Comparison of ENCODE assay signal across 17 mouse cellular contexts in genomic region chr2:72779268-72780163, GRCm38 (mm10).
DNase-seq lines count a peak whose midpoint lies in the region; ATAC-seq and TF ChIP-seq lines count a peak whose summit lies in the region.
"Had no signal": no experiment of that assay in that cellular context is flagged by ENCODE, and none has a peak within 500 bp of the region (broad histone marks: within the 10 kb centered on the region; RNA-seq: fewer than 3 reads in every experiment).

No protein-coding gene starts in this region.

- H3K9ac ChIP-seq in heart, postnatal 0 days (replicated peaks; ENCODE audit: low read depth, low read length), result no peak overlapping the region
- H3K9ac ChIP-seq in MEL (ENCODE audit: control insufficient read depth, low read depth, low read length, poor library complexity, severe bottlenecking), result no peak overlapping the region
- H3K9ac ChIP-seq: forebrain, embryonic 15.5 days; liver, embryonic 12.5 days; neural tube, embryonic 12.5 days had no signal

- no peak overlapping the region for H3K4me2 ChIP-seq in heart, postnatal 0 days (ENCODE audit: low read depth, low read length)
- H3K4me2 ChIP-seq: forebrain, embryonic 15.5 days; liver, embryonic 12.5 days; neural tube, embryonic 12.5 days had no signal

- no peak for DNase-seq in heart, postnatal 0 days (ENCODE audit: low spot score)
- DNase-seq in heart, postnatal 36 days, result no peak
- DNase-seq in MEL (ENCODE audit: low read depth, low spot score), result no peak
- no peak for DNase-seq in limb, embryonic 10.5 days (ENCODE audit: low spot score)
- no peak for DNase-seq in layer of hippocampus, postnatal 14 days (ENCODE audit: low spot score in 2 of 2)
- no peak for DNase-seq in adrenal gland, postnatal 25 days
- DNase-seq: adrenal gland, postnatal 14 days; cerebellum, adult 9-10 months; gastrocnemius, adult 2 months; kidney, postnatal 10 days; right cerebral cortex, postnatal 4 days had no signal

- intact Hi-C loops in heart, postnatal 36 days (cut with DNase I), result no loop called here

- H3K79me2 ChIP-seq in C2C12 (ENCODE audit: control insufficient read depth, insufficient read depth), result no peaks in the 10 kb centered on the region
- H3K79me2 ChIP-seq in MEL (ENCODE audit: control insufficient read depth, insufficient read depth, low read length, poor library complexity), result no peaks in the 10 kb centered on the region

- TF ChIP-seq EP300 in heart, postnatal 0 days (IDR thresholded peaks at IDR 0.05; ENCODE audit: low read depth), result no peak
- TF ChIP-seq EP300 in MEL (IDR thresholded peaks at IDR 0.05; ENCODE audit: low read depth in 1 of 2, low read length in 2 of 2), result no peak

- H3K27ac ChIP-seq in heart, postnatal 0 days (ENCODE audit: low read depth), result peak overlapping the region; percentile 30; the same call in 1 of the 2 replicates
- H3K27ac ChIP-seq in MEL (ENCODE audit: control insufficient read depth, low read depth, low read length), result no peak overlapping the region
- H3K27ac ChIP-seq in limb, embryonic 10.5 days, result peak overlapping the region; percentile 36; the same call in 1 of the 2 replicates
- H3K27ac ChIP-seq: forebrain, embryonic 15.5 days; gastrocnemius, adult 2 months; liver, embryonic 12.5 days; neural tube, embryonic 12.5 days had no signal

- peaks cover 9% of the 10 kb centered on the region; the same call in 1 of the 2 replicates for H3K4me1 ChIP-seq in heart, postnatal 0 days (ENCODE audit: control insufficient read depth, insufficient read depth)
- H3K4me1 ChIP-seq in MEL (ENCODE audit: control insufficient read depth in 1 of 2, insufficient read depth in 2 of 2, low read length in 2 of 2), result no peaks in the 10 kb centered on the region
- H3K4me1 ChIP-seq in limb, embryonic 10.5 days, result peaks cover 5% of the 10 kb centered on the region
- H3K4me1 ChIP-seq: liver, embryonic 12.5 days had no signal

- WGBS in heart, postnatal 0 days, result 84% methylated on average over 7 of the region's 7 CpGs
- WGBS in limb, embryonic 10.5 days, result 93% methylated on average over 7 of the region's 7 CpGs

- no peak for TF ChIP-seq POLR2A in MEL (IDR thresholded peaks at IDR 0.05; ENCODE audit: control insufficient read depth in 1 of 2, insufficient read depth in 1 of 2, low read depth in 1 of 2, low read length in 2 of 2, poor library complexity in 1 of 2)

- H3K9me3 ChIP-seq in heart, postnatal 0 days (replicated peaks; ENCODE audit: control insufficient read depth, low read length), result no peaks in the 10 kb centered on the region
- H3K9me3 ChIP-seq in MEL (replicated peaks; ENCODE audit: insufficient read depth, low read length), result no peaks in the 10 kb centered on the region
- no peaks in the 10 kb centered on the region for H3K9me3 ChIP-seq in limb, embryonic 10.5 days (replicated peaks)
- H3K9me3 ChIP-seq: forebrain, embryonic 15.5 days; liver, embryonic 12.5 days; neural tube, embryonic 12.5 days had no signal

- H3K36me3 ChIP-seq in heart, postnatal 0 days (replicated peaks; ENCODE audit: control insufficient read depth, insufficient read depth, low read length), result no peaks in the 10 kb centered on the region
- H3K36me3 ChIP-seq in C2C12 (ENCODE audit: control insufficient read depth, insufficient read depth) (no peaks in the 10 kb centered on the region), MEL (ENCODE audit: control insufficient read depth in 1 of 2, insufficient read depth in 2 of 2, low read length in 2 of 2) (no peaks in the 10 kb centered on the region)
- no peaks in the 10 kb centered on the region for H3K36me3 ChIP-seq in limb, embryonic 10.5 days
- H3K36me3 ChIP-seq: forebrain, embryonic 15.5 days; liver, embryonic 12.5 days; neural tube, embryonic 12.5 days had no signal

- H3ac ChIP-seq in C2C12 (ENCODE audit: control insufficient read depth, insufficient read length, low read depth), result no peak overlapping the region

- TF ChIP-seq RAD21 in MEL (IDR thresholded peaks at IDR 0.05; ENCODE audit: low read depth, low read length), result no peak

- no peaks in the 10 kb centered on the region for H3K27me3 ChIP-seq in heart, postnatal 0 days (ENCODE audit: control insufficient read depth, insufficient read depth, low read length)
- H3K27me3 ChIP-seq in C2C12 (ENCODE audit: control insufficient read depth, insufficient read depth, insufficient read length) (no peaks in the 10 kb centered on the region), MEL (ENCODE audit: control insufficient read depth in 1 of 2, insufficient read depth in 2 of 2, low read length in 2 of 2) (peaks cover 0 to 3% of the 10 kb centered on the region in 2 experiments; a peak in 3 of 4 replicates)
- no peaks in the 10 kb centered on the region for H3K27me3 ChIP-seq in limb, embryonic 10.5 days (ENCODE audit: low read depth, poor library complexity, severe bottlenecking)
- H3K27me3 ChIP-seq: forebrain, embryonic 15.5 days; neural tube, embryonic 12.5 days had no signal

- H3K4me3 ChIP-seq in heart, postnatal 0 days (ENCODE audit: low read depth, low read length), result no peak overlapping the region
- H3K4me3 ChIP-seq in C2C12 (ENCODE audit: insufficient read depth, poor library complexity, severe bottlenecking) (no peak overlapping the region), MEL (ENCODE audit: control insufficient read depth in 1 of 2, insufficient read depth in 1 of 2, low read depth in 2 of 2, low read length in 2 of 2) (no peak overlapping the region)
- H3K4me3 ChIP-seq in limb, embryonic 10.5 days, result no peak overlapping the region
- H3K4me3 ChIP-seq: forebrain, embryonic 15.5 days; gastrocnemius, adult 2 months; liver, embryonic 12.5 days; neural tube, embryonic 12.5 days had no signal

- ATAC-seq in heart, postnatal 0 days (ENCODE audit: insufficient read depth, low read depth), result no peak; the same call in 1 of the 2 replicates
- ATAC-seq: forebrain, embryonic 15.5 days; liver, embryonic 12.5 days; lung, postnatal 0 days; midbrain, embryonic 16.5 days had no signal

- TF ChIP-seq CTCF in heart, postnatal 0 days (IDR thresholded peaks at IDR 0.05; ENCODE audit: low read depth), result no peak
- TF ChIP-seq CTCF in C2C12 (IDR thresholded peaks at IDR 0.05; ENCODE audit: control insufficient read depth, insufficient read depth, insufficient read length) (no peak), MEL (IDR thresholded peaks at IDR 0.05 in 2 of 3, conservative IDR thresholded peaks at IDR 0.05 in 1 of 3; ENCODE audit: control insufficient read depth in 1 of 3, insufficient read depth in 1 of 3, low read depth in 2 of 3, low read length in 3 of 3, poor library complexity in 1 of 3, severe bottlenecking in 1 of 3) (no peak)

- no peaks in the 10 kb centered on the region for H3K79me3 ChIP-seq in C2C12 (ENCODE audit: low read depth)

TF ChIP-seq in C2C12, 6 proteins besides CTCF, POLR2A, EP300 and RAD21:
- TF ChIP-seq USF1 (IDR thresholded peaks at IDR 0.05; ENCODE audit: low read depth), result peak; percentile 35
- no peak for TF ChIP-seq CEBPB (IDR thresholded peaks at IDR 0.05; ENCODE audit: low read depth)

TF ChIP-seq in MEL, 35 proteins besides CTCF, POLR2A, EP300 and RAD21:
- TF ChIP-seq KAT2A (conservative IDR thresholded peaks at IDR 0.05; ENCODE audit: low read depth, low read length) (no peak), USF1 (IDR thresholded peaks at IDR 0.05; ENCODE audit: low read depth, low read length) (0 out of 2 replicates have a peak, but pooled peaks have one; percentile 33), POLR2AphosphoS5 (IDR thresholded peaks at IDR 0.05; ENCODE audit: borderline replicate concordance, low read depth, low read length) (no peak), UBTF (IDR thresholded peaks at IDR 0.05; ENCODE audit: borderline replicate concordance, insufficient read depth, low read depth, low read length) (no peak), BHLHE40 (IDR thresholded peaks at IDR 0.05; ENCODE audit: borderline replicate concordance, low read depth, low read length) (no peak), MAX (IDR thresholded peaks at IDR 0.05; ENCODE audit: low read length) (no peak)
